Mouse (Mus musculus): ENCODE data around the gene Gm9844.
"Not testable (repeated sequence)": the region's sequence is repeated elsewhere in the genome, so short reads cannot be mapped to it uniquely, and the experiment has no call there.

The Gm9844 gene

DNA sequence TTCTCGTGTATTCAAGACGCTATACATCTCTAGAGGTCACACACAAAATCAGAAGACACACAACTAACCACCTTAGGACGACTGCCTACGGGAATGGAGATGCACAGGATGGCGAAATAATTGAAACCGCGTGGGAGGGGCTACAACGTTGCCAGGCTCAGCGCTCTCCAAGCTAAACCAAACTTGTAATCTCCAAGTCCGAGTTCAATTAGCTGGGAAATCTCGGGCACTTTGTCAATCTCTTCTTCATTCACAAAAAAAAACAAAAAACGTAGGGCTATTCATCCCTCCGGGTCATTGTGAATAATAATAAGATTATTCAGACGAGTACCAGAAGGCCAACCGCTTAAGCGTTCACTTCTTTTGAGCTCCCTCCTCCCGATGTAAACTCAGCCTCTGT lies 7.1 kb downstream of the Gm9844 start:
- in situ Hi-C loops (cut with MboI, MseI) = no loop called here

DNA sequence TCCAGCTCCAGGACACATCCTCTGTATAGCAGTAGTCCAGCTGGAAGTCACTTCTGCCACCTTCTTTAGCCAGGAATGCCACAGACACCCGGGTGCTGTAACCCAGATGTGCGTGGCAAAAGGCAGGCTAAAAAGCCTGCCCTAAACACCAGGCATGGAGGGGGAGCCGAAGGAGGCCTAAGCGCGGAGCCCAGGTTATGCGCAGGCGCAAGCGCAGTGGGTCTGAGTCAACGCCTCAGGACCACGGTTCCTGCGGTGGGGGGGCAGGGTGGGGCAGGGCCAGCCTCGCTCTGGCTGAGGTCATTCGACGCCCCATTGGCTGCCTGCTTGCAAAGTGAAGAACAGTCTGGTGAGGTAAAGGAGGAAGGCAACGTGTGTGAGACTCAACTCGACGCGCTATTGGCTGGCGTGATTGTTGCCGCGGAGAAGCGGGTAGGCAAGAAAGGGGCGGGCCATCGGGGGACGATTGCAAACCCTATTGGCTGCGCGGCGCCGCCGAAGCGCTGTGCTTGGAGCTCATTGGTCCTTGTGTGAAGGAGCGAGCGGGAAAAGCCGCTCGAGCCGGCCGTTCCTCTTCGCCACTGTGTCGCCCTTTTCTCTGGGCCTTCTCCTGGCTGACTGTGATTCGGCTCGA lies 7.6 kb downstream of the Gm9844 start, which contains the start of the genes Lypd4 and Dmrtc2:
Gene Lypd4, minus strand, starts transcription at position 410 of the 634 bp plus-strand sequence.
Gene Dmrtc2, plus strand, starts transcription at position 526 of the 634 bp plus-strand sequence.
- in situ Hi-C loops (cut with MboI, MseI) = loop anchor here (5.0 kb wide), 1 partner anchor 37 kb away; no protein-coding TSS in a partner anchor

DNA sequence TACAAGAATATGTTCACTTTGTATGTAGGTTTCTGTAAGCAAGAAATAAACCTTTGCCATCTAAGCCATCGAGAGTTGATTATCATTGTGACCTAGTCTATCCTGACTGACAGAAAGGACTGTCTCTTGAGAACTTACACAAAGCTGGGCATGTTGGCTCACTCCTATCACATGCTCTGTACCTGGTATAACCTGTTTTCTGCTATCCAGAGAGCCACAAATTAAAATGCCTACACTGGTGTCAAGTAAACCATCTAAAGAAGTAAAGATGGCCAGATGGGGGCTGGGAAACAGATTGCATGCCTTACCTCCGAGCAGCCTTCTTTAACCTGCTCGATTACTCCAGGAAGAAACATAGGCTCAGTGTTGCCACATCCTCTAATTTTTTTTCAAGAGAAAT lies 15.6 kb downstream of the Gm9844 start:
- in situ Hi-C loops (cut with MboI, MseI) = no loop called here

DNA sequence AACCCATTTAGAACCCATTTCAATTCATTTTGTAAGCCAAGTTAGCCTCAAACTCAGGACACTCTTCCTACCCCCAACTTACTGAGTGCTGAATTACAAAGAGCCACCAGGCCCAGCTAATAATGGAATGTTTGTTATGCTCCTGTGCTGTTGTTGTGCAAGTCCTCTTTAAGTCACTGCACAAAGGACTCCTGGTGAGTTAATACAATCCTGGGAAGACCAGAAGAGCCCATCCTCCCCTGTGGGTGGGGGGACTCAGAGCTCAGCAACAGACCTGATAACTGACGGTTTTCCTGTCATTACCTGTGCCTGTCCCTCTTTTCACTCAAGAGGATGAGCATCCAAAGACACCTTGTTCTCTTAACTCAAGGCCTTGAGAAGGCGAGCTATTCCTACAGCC lies 17.6 kb downstream of the Gm9844 start:
- in situ Hi-C loops (cut with MboI, MseI) = no loop called here

DNA sequence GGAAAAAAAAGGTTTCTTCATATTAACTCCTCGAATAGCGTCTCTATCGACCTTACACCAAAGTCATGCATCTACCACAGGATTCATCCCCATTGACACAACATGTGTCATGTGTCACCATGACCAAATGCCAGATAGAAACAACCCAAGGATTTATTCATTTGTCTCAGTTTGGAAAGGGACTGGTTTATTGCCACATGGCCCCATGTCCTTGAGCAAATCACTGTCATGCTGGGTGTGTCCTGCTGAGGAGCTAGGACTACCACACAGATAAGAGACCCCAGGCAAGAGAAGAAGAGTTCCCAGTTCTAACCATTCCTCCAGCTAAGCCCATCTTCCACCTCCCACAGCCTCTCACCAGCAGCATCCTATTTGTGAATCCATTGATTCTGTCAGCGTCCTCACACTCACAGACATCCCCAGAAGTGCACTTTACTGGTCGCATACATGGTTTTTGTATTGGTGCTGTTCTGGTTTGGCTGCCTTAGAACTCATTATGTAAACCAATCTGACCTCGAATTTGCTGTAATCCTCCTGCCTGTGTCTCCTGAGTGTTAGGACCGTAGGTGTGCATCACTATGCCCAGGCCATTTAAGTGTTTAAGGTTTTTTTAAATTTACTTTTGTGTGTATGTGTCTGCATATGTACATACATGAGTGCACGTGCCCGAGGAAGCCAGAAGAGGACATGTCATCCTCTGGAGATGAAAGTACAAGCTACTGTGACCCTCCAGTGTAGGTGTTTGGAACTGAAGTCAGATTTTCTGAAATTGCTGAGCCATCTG lies 20.6 kb downstream of the Gm9844 start:
- in situ Hi-C loops (cut with MboI, MseI) = no loop called here

DNA sequence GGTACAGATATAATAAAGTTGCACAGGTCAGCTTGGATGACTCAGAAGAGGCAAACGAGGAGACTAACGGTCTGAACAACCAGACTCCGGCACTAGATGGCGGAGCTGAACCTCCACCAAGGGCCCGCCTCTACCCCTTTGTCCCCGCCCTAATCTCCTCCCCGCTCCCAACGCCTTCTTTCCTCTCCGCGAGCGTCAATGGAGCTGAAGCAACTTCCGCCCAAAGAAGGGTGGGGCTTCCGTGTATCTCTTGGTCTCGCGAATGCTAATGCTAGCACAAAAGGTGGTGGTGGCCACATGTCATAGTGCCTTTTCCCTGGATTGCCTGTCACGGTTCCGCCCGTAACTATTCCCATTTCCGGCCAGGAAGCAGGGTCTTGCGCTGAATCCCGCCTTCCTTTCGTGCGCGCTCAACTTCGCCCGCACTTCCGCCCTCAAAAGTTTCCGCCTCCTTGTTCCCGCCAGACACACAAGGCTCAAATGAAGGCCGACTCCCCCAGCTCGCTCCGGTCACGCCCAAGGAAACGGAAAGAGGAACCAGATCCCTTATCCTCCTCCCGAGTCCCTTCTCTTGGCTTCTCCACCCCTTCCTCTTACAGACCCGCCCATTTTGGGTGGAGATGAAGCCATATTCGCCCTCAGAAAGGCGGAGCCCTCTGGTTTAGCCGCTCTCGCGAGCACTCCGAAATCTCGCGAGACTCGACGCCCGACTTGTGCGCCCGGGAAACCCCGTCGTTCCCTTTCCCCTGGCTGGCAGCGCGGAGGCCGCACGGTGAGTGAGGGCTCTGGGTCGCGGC lies 22.1 kb downstream of the Gm9844 start, which contains the start of gene Rps19:
Gene Rps19, plus strand, starts transcription at position 476 of the 797 bp plus-strand sequence.
- in situ Hi-C loops (cut with MboI, MseI) = no loop called here

DNA sequence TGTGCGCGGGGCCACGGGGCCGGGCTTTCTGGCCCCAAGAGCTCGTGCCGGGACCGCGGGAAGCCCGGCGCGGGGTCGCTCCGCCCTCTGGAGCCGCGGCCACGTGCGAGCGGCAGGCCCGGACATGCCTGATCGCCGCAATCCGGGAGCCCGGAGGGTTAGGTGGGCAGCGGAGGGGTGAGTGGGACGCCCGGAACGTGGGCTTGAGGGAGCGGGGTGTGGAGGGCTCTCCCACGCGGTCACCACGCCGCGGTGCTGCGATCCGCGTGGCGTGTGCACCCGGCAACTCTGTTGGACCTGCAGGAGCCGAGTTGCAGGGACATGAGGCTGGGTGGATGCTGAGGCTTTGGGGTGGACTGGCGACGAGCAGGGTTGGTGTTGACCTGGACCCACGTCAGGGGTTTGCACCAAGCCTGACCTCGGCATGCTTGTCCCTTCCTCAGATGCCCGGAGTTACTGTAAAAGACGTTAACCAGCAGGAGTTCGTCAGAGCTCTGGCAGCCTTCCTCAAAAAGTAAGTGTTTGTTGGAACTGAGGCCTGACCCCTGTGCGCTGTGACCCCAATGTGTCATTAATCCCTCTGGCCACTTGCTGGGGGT lies 22.8 kb downstream of the Gm9844 start:
- in situ Hi-C loops (cut with MboI, MseI) = loop anchor here (5.0 kb wide), 1 partner anchor 88 kb away; the partner anchor contains the start of gene Rabac1

DNA sequence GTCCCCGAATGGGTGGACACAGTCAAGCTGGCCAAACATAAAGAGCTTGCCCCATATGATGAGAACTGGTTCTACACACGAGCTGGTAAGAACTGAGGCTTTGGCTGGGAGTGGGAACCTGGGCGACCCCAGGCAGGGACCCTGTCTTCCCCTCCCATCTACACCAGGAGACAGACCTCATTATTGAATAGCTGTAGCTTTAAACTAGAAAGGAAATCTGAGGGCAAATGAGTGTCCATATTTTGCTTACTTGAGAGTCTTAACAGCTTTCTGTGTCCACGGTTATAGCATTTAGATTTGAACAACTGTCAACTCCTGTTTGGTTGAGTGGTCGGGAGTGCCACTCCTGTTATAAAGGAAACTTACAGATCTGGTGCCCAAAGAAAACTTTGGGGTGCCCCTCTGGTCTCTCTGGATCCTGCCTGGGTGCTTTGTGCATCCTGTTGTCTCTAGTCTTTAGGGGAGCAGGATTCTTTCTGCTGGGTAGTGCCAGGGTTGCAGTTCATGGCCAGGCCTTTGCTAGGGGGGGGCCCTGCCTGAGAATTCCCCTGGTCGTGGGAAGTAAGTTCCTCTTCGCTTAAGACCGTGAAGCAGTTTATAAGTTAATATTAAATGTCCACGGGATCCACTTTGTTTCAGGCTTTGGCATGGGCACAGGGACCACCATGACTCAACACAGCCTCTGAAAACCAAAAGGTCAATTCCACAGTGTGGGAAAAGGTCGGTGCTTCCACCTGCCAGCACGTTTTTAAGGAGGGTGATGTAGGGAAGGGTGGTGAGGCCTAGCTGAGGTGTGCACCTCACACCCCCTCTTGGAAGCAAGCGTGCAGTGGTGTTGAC lies 23.7 kb downstream of the Gm9844 start:
- in situ Hi-C loops (cut with MboI, MseI) = loop anchor here (5.0 kb wide), 1 partner anchor 87 kb away; the partner anchor contains the start of gene Rabac1

DNA sequence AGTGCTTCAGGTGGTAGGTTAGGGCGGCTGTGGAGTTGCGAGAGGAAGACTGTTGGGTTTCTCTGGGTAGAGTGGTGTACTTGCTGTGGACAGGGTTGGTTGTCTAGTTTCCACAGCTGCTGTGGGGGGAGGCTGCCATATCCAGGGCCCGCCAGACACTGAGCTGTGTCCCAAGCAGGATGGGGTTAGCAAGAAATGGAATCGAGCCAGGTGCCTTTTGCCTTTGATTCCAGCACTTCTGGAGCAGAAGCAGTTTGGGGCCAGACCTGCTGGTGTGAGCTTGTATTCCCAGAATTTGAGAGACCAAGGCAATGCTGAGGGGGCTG lies 24.3 kb downstream of the Gm9844 start:
- in situ Hi-C loops (cut with MboI, MseI) = loop anchor here (5.0 kb wide), 1 partner anchor 86 kb away; the partner anchor contains the start of gene Rabac1

DNA sequence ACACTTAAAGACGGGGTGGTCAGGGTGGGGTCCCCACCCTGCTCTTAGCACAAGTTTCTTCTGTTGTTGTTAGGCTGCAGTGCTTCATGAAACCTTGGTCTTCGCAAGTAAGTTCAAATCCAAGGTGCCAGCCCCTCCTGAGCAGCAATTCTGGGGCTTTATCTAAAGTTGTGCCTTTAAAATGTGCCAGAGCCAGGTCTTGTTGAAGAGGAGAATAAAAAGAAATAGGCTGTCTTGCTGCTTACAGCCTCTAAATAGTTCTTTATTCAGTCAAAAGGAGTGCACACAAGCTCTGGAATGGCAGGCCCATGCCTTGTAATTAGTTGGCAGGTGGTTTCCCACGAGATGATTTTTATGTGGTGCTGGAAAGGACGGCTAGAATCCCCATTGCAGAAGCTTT lies 25.1 kb downstream of the Gm9844 start:
- in situ Hi-C loops (cut with MboI, MseI) = loop anchor here (5.0 kb wide), 1 partner anchor 85 kb away; the partner anchor contains the start of gene Rabac1

DNA sequence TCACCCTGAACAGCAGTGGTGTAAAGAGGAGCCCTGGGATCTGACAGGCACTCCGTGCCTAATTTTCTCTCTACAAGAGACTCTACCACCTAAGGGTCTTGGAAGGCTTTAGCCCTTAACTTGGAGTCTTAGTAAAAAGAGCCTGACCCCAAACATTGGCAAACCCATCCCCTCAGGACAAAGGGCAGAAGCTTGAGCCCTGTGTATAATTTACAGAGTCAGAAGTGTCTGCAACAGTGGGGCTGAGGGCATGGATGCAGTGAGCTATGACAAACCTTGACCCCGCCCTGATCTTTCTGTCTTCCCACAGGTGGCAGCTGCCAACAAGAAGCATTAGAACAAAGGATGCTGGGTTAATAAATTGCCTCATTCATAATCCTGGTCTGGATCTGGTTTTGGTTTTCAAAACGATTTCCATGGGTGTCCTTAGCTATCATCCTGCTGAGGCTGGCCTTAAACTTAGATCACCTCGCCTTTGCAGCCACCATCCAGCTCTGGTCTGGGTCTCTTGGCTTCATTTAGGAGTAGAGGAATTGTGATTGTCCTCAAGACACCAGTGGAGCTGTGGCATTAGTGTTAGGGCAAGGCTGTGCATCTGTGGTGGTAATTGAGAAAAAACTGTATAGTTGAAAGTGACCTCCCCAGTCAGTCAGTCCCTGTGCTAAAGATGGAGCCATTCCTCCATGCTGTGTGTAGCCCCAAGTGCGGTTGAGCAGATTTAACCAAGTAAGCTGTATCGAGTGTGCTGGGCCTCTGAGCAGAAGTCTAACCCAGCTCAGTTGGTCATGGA lies 27.6 kb downstream of the Gm9844 start:
- in situ Hi-C loops (cut with MboI, MseI) = loop anchor here (5.0 kb wide), 1 partner anchor 83 kb away; the partner anchor contains the start of gene Rabac1

DNA sequence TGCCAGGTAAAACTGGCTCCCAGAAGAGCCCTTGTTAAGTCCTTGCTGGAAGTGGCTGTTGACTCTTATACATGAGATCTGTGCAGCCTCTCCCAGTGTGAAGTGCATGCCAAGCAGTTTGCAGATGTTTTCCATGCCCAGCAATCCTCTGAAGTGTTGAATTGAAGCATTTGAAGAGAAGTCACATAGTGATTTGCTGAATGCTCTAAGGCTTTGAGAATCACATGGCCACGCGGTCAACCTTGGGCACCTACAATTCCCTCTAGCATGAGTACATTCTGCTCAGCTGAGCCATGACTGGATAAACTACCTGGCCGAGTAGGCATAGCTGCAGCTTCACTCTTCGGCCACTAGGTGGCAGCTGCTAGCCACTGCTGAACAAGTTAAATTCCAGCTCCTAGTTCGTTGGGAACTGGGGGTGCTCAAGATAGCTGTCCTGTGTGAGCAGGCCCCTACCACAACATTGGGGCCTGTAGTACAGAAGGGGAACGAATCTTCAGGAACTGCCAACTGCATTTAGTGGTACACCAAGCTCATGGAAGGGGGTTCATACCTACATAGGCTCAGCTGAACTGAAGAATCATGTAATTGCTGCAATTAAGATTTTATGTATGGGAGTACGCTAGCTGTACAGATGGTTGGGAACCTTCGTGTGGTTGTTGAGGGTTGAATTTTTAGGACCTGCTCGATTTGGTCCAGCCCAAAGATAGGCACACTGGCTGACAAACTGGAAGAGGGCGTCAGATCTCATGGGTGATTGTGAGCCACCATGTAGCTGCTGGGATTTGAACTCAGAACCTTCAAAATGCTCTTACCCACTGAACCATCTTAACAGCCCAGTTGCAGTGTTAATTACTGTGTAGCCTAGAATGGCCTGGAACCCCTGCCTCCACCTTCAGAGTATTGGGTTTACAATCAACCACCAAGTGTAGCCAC lies 28.5 kb downstream of the Gm9844 start:
- in situ Hi-C loops (cut with MboI, MseI) = no loop called here

DNA sequence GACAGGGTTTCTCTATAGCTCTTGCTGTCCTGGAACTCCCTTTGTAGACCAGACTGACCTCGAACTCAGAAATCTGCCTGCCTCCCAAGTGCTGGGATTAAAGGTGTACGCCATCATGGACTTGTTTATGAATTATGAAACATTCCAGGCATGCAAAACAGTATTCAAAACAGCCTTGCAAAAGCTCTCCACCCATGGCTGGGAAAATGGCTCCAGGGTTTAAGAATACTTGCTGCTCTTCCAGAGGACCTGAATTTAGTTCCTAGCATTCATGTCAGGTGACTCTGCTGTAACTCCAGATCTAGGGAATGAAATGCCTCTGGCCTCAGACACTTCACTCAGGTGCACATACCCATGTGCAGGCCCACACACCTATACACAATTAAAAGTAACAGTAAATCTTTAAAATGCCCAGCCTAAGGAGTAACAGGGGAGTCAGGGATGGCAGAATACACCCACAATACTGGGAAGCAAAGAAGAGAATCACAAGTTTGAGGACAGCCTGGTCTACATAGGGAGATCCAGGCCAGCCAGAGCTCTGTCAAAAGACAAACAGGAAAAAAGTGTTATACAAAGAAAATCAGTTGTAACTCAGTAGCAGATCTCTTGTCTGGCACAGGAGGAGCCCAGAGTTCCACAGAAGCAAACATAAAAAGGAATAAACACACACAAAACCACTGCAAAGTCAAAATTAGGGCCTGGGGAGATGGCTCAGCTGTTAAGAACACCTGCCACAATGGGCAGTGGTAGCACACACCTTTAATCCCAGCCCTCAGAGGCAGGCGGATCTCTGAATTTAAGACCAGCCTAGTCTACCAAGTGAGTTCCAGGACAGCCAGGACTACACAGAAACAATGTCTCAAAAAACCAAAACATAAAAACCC lies 29.5 kb downstream of the Gm9844 start:
- in situ Hi-C loops (cut with MboI, MseI) = no loop called here

DNA sequence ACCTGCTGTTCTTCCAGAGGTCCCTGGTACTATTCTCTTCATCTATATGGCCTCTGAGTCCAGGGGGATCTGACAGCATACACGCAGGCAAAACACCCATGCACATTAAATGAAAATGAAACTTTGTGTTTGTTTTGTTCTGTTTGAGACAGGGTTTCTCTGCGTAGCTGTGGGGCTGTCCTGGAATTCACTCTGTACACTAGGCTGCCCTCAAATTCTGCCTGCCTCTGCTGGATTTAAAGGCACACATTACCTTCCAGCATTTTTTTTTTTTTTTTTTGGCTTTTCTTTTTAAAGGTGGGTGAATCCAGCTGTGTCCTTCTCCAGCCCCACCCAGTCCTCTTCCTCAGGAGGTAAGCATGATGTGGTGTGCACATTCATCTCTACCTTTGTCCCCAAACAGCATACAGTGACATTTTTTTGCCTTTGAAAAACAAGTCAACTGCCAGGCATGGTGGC lies 30.1 kb downstream of the Gm9844 start:
- in situ Hi-C loops (cut with MboI, MseI) = no loop called here

DNA sequence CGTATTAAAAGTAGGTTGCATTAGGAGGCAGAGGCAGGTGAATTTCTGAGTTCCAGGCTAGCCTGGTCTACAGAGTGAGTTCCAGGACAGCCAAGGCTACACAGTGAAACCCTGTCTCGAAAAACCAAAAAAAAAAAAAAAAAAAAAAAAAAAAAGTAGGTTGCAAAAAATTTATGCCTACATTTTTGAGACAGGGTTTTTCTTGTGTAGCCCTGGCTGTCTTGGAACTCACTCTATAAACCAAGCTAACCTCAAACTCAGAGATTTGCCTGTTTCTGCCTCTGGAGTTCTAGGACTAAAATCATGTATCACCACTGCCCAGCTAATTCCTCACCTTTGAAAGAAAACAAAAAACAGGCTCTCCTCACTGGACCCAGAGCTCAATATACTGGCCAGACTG lies 33.7 kb downstream of the Gm9844 start:
- in situ Hi-C loops (cut with MboI, MseI) = not testable (repeated sequence)

DNA sequence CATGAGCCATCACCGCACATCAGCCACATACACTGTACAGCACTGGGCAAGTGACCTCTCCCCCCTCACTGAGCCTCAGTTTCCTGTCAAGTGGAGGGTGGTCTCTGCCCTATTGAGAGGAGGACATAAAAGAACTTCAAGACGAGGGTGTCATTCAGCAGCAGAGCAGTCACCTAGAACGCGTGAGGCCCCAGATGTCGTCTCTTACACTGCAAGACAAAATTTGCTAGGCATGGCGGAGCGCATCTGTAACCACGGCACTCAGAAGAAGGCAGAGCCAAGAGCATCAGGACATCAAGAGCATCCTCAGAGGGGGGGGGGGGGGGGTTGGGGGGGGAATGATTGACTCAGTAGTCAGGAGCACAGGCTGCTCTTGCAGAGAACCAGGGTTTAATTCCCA lies 34.3 kb downstream of the Gm9844 start:
- in situ Hi-C loops (cut with MboI, MseI) = no loop called here

DNA sequence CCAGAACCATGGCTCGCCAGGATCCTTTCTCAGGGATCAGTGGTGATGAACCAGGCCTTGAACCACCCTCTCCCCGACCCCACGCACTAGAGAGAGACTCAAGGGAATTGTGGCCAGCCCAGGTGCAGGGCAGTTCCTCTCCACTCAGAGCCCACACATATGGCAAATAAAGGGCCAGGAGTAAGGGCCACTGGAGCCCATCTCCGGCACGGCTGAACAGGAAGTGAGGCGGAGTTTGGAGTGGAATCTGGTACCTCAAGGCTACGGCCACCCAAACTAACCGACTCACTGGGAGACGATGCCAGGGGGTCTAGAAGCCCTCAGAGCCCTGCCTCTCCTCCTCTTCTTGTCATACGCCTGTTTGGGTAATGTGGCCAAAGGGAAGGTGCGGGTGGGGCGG lies 35.2 kb downstream of the Gm9844 start, which contains the start of gene Cd79a:
Gene Cd79a, plus strand, starts transcription at position 158 of the 400 bp plus-strand sequence.
- in situ Hi-C loops (cut with MboI, MseI) = no loop called here

All from regulatory T cell (primary cell).